Mouse (Mus musculus) splenic B cell, adult 2 months (primary cell): ENCODE measurements at regions not wholly inside any gene's neighbourhood (a gene's known extent, or its start where the extent isn't known, plus 50 kb on each side); places are given as distances from the start of the nearest gene placed in this dataset.

Experiments
- DNase-seq: peaks from one replicate; pipeline ENCODE4 v3.0.0-alpha.2; 2011; ENCODE audit warnings: low read depth, low spot score
- H3K27me3 ChIP-seq: 2 replicates; pipeline ENCODE4 v1.6.1; 2012; ENCODE audit warnings: mild to moderate bottlenecking, low read length, moderate library complexity, mixed read lengths; ENCODE audit not compliant: control insufficient read depth, poor library complexity, insufficient read depth, severe bottlenecking
- H3K36me3 ChIP-seq: 2 replicates; pipeline ENCODE4 v1.6.1; 2012; ENCODE audit warnings: mild to moderate bottlenecking, low read length, moderate library complexity, mixed read lengths; ENCODE audit not compliant: control insufficient read depth, poor library complexity, insufficient read depth, severe bottlenecking

- Histone ChIP-seq H3K36me3 (no peaks in the 10 kb centered on the region), H3K27me3 (no peaks in the 10 kb centered on the region)
- no peak for DNase-seq
Measured at GRCm38 (mm10) chr6:36058206-36058605, 329.7 kb upstream of the Chrm2 start.

GRCm38 (mm10) chr6:36060411-36060810 lies 327.5 kb upstream of the Chrm2 start:
- Histone ChIP-seq H3K36me3 (no peaks in the 10 kb centered on the region), H3K27me3 (no peaks in the 10 kb centered on the region)
- no peak for DNase-seq

DNA sequence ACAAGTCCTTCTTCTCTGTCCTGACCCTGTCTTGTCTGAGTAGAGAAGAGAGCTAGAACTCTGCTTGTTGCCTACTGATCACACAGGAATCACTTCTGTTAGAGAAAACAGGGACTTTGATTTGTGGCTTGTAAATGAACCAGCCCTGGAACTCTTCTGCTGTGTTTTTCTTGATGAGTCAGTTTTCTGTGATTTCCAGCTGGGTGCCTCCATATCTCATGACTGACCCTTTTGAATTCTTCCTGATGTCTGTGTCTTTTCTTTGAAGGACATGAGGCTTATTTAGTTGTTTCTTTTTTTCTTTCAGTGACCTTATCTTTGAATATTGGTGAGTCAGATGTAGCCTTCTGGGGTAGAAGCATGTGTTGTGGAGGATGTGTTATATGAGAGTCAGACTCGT lies 323.0 kb upstream of the Chrm2 start:
- no peaks in the 10 kb centered on the region for H3K27me3 ChIP-seq
- DNase-seq, result no peak
- no peaks in the 10 kb centered on the region for H3K36me3 ChIP-seq

- Histone ChIP-seq H3K36me3 (no peaks in the 10 kb centered on the region), H3K27me3 (no peaks in the 10 kb centered on the region)
- DNase-seq, result no peak
Measured at GRCm38 (mm10) chr6:36068690-36069089, 319.2 kb upstream of the Chrm2 start.

- no peak for DNase-seq
- Histone ChIP-seq H3K27me3 (no peaks in the 10 kb centered on the region), H3K36me3 (no peaks in the 10 kb centered on the region)
Measured at GRCm38 (mm10) chr6:36079559-36079958, 308.3 kb upstream of the Chrm2 start.

DNA sequence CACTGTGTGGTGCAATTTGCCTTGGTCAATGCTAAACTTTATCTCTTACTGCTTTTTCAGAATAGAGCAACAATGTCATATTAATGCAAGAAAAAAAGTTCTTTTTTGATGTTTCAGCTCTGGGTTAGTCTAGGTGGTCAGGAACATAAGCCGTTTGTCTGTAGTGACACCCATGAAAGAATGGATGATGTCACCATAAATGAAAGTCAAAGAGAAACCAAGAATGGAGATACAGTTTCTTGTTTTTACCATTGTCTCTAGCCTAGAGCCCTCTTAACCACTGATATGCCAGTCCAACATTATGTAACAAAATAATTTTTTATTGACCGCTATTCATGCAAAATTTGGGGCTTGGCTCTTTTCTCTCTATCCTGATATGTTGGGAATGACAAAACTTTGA lies 294.3 kb upstream of the Chrm2 start:
- no peaks in the 10 kb centered on the region for H3K36me3 ChIP-seq
- no peaks in the 10 kb centered on the region for H3K27me3 ChIP-seq
- DNase-seq, result no peak

GRCm38 (mm10) chr6:36094075-36094474 lies 293.8 kb upstream of the Chrm2 start:
- Histone ChIP-seq H3K27me3 (no peaks in the 10 kb centered on the region), H3K36me3 (no peaks in the 10 kb centered on the region)
- no peak for DNase-seq

DNA sequence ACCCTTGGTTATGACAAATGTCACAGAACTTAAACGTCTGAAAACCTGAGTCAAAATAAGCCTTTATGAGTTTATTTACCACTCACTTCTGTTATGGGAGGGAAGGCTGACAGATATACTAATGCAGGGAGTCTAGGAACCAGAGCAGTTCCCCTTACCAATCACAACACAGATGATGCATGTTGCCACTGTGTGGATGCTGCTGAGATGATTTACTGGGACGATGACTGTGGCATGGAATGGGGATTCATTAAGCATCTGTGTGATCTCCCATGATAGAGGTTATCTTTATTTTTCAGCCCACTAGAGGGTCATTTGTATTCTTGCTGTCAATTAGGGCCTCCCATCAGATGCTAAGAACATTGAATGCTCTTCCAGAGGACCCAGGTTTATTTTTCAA lies 290.5 kb upstream of the Chrm2 start:
- Histone ChIP-seq H3K27me3 (no peaks in the 10 kb centered on the region), H3K36me3 (no peaks in the 10 kb centered on the region)
- no peak for DNase-seq

- DNase-seq, result no peak
- no peaks in the 10 kb centered on the region for H3K27me3 ChIP-seq
- no peaks in the 10 kb centered on the region for H3K36me3 ChIP-seq
Measured at GRCm38 (mm10) chr6:36098179-36098578, 289.7 kb upstream of the Chrm2 start.

DNA sequence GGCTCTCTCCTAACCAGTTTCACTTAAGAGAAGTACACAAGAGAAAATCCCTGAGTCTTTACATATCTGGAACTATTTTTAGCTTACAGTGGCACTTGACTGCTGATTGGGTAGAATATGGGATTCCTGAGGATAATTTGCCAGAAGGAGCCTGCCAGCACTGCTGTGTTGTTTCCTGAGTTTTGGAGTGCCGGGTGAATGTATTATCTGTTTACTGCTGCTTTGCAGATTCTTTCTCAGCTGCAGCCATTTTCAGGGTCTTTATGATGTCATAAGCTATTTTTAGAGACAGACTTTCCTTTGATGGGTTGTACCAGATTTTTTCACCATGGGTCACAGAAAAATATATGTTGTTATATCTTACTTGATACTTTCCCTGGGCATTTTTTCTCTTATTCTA lies 279.1 kb upstream of the Chrm2 start:
- Histone ChIP-seq H3K27me3 (no peaks in the 10 kb centered on the region), H3K36me3 (no peaks in the 10 kb centered on the region)
- DNase-seq, result no peak

- Histone ChIP-seq H3K27me3 (no peaks in the 10 kb centered on the region), H3K36me3 (no peaks in the 10 kb centered on the region)
- DNase-seq, result no peak
Measured at GRCm38 (mm10) chr6:36137223-36137622, 250.7 kb upstream of the Chrm2 start.

DNA sequence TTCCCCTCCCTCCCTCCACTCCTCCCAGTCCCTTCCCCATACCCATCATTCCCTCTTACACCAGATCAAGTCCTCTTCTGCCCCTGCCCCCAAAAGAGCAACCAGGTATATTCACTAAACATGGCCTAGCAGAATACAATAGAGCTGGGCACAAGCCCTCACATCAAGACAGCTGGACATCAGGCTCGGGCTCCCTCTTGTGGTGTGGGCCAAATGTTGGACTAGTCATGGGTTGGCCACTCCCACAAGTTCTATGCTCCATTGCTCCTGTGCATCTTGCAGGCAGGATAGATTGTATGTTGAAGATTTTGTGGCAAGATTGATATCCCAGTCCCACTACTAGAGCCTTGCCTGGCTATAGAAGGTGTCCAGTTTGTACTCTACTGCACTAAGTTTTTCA lies 240.6 kb upstream of the Chrm2 start:
- DNase-seq, result no peak
- H3K27me3 ChIP-seq, result no peaks in the 10 kb centered on the region
- H3K36me3 ChIP-seq, result no peaks in the 10 kb centered on the region

GRCm38 (mm10) chr6:36174514-36174913 lies 213.4 kb upstream of the Chrm2 start:
- no peaks in the 10 kb centered on the region for H3K27me3 ChIP-seq
- DNase-seq, result no peak
- no peaks in the 10 kb centered on the region for H3K36me3 ChIP-seq

DNA sequence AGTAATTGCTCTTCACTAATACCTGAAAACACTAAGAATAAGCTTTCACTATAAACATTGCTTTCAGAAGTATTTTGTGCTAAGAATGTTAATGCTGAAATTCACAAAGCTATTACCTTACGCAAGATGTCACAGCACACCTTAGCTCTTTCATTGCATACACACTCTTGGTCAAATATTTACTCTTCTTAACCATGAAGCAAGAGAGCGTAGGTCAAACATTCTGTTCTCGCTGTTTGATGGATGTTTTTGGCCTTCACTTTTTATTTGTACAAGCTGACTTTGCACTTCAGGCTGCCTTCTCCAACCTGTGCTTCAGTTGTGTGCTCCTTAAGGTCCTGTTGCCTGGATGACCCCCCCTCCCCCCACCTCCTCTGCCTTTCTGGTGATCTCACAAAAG lies 212.8 kb upstream of the Chrm2 start:
- Histone ChIP-seq H3K36me3 (no peaks in the 10 kb centered on the region), H3K27me3 (no peaks in the 10 kb centered on the region)
- DNase-seq, result no peak

DNA sequence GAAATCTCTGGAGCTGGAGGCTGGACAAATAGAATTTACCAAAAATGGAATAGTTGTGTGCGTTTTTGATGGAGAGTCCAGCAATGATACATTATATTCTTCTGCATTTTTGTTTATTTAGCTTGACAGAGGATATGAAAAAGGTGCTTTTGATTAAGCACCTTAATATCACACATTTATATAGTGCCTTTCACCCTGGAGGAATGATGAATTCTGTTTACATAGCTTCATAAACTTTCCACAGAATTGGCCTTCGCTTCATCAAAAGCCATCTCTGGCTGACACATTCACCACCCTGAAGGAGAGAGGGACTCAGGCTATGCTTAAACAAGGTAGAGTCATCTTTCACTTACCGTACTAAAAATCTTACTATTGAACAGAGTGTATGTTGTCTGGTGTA lies 208.0 kb upstream of the Chrm2 start:
- no peak for DNase-seq
- H3K27me3 ChIP-seq, result no peaks in the 10 kb centered on the region

DNA sequence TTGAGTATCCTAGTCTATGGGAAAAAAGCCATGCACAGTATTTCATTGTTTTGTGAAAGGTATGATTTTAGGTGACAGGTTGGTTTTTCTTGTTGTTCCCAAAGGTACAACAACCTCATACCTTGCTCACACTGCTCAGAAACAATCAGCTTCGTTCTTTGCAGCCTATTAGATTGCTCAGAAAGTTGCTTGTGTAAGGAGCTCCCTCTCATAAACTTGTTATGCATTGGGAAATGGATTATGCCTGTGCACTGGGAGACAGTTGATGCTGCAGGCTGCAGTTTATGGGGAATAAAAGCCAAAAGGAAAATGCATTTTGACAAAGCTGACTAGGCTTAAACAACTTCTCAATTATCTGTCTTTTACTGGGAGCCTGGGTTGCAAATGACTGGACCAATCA lies 205.2 kb upstream of the Chrm2 start:
- DNase-seq, result no peak
- Histone ChIP-seq H3K27me3 (no peaks in the 10 kb centered on the region), H3K36me3 (no peaks in the 10 kb centered on the region)

More for the DNA sequence above, 208.0 kb upstream of the Chrm2 start:
- H3K36me3 ChIP-seq, result no peaks in the 10 kb centered on the region
